Mouse (Mus musculus): Measurements from ENCODE around the gene Cdc37.
A peak's percentile ranks its signal among the peaks of the same experiment; 100 is the strongest.

Cdc37 gene

GRCm38 (mm10) chr9:21135329-21135890 is 14.4 kb downstream of the Cdc37 start:
- DNase-seq = no peak

GRCm38 (mm10) chr9:21134595-21135328 is 15.0 kb downstream of the Cdc37 start:
- no peak for DNase-seq

DNA sequence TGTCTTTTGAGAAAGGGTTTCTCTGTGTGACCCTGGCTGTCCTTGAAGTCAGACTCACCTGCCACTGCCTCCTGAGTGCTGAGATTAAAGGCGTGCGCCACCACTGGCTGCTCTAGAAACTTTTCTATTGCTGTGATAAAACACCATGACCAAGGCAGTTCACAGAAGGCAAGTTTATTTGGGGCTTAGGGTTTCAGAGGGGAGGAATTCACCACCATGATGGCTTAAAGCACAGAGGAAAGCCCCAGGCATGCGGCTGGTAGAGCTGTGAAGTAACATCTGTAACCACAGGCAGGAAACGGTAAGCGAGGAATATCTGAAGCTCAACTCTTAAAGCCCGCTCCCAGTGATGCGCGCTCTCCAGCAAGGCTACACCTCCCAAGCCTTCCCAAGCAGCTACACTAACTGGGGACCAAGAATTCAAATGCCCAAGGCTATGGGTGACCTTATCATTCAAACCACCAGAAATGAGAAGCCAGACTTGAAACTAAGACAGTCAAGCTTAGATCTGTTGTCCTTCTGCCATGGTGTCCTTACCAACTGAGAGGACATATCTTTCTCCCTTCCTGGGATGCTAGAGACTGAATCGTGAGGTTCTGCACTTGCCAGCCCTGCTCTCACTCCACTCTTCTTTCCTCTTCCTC is 16.6 kb downstream of the Cdc37 start:
- DNase-seq = peak; percentile 44 to 58

DNA sequence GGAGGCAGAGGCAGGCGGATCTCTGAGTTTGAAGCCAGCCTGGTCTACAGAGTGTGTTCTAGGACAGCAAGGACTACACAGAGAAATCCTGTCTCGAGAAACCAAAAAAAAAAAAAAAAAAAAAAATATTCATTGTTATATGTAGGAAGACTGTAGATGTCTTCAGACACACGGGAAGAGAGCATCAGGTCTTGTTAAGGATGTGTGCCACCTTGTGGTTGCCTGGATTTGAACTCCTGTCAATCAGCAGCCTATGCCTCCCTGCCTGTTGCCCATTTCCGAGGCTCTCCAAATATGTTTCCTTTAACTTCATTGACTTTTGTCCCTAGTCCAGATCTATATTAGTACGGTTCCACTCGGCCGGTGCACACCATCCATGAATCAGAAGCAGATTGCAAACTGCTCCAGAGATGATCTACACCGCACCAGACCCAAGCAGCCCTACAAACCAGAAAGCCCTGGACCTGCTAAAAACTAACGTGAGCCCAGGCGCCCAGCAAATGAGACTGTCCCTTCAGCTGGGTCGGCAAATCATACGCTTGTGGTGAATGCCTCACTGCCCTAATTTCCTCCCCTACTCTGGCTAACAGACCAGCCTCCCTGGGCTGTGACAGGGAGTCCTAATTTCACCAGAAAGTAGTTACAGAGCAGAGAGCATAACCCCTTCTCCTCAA is 17.5 kb downstream of the Cdc37 start:
- DNase-seq = no peak

GRCm38 (mm10) chr9:21131059-21131956 is 18.5 kb downstream of the Cdc37 start, which contains the start of gene Tyk2:
Tyk2 (minus strand) TSS chr9:21131243.
- peak; percentile 86 to 92 for DNase-seq

DNA sequence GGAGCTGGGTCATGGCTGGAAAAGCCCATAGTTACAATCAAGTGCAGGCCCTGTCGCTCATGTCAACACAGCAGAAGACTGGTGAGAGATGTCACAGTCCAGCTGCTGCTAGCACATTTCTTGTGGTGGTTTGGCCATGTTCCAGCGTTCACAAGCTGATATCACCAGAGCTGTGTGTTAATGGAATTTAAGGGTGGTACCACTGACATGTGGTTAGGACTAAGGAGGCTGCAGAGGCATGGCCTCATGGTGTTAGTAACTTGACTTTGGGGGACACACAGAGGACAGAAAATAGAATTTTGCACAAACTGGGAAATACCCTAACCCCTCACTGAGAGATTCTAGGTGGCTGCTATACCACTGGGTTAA is 23.5 kb downstream of the Cdc37 start:
- no peak for DNase-seq

DNA sequence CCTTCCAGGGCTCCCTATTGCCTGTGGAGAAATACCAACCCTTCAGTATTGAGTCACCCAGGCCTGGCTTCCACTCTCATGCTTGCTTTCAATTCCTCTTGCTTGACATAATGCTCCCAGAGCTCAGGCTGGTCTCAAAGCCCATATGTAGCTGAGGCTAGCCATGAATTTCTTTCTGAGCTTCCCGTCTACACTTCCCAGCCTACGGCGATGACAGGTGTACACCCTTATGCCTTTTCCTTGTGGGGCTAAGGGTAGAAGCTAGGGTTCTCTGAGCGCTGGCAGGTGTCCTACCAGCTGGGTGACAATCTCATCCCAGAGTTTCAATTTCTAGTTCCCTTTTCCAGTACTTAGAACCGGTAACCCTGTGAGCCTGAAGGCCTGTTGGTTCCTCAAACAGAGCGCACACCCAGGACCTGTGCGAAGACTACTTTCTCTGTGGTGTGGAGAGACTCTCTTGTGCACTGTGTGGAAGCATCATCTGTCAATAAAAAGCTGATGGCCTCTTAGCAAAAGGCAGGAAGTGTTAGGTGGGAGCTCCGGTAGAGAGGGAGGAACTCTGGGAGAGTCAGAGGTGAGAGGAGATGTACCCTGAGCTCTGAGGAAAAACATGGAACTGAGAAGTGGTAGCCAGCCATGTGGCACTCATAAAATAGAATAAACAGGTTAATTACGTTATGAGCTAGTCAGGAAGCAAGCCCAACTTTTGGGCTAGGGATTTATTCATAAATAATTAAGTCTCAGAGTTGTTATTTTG is 24.1 kb downstream of the Cdc37 start:
- no peak for DNase-seq

DNA sequence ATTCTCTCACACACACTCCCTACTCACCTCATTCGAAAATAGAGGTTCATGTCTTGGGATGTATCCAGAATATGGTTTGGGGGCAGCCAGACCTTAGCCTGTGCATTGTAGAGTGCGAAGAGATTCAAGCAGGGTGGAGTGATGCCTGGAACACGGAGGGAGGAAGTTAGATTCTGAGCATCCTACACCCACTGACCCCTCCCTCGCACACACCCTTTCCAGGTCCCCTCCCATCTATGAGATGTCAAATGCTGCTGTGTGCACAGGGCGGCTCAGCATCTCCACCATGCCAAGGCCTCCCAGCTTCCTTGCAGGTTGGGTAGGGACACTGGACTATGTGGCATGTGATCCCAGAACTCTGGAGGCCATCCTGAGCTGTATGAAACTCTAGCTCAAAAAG is 24.9 kb downstream of the Cdc37 start:
- DNase-seq = no peak

- no peak for DNase-seq
Observed at GRCm38 (mm10) chr9:21121483-21121882, 28.3 kb downstream of the Cdc37 start.

GRCm38 (mm10) chr9:21117073-21117472 is 32.7 kb downstream of the Cdc37 start:
- no peak for DNase-seq

GRCm38 (mm10) chr9:21115105-21115504 is 34.7 kb downstream of the Cdc37 start:
- no peak for DNase-seq

DNA sequence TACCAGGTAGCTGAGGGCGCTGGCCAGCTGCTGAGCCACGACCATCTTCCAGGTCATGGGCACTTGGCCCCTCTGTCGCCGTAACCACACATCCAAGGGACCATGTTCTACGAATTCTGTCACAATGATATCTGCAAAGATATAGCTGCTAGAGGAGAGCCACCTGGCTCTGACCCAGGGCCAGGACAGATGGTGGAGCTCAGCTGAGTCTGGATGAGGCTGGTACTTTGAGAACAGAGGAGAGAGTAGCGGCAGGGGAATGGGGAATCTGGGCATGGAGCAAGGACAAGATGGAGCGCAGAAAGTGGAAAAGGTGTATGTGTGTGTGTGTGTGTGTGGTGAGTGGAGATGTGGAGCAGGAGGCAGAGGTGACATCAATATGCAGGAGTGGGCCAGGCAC is 35.6 kb downstream of the Cdc37 start:
- DNase-seq = no peak

- DNase-seq = no peak
Observed at GRCm38 (mm10) chr9:21113751-21114150, 36.0 kb downstream of the Cdc37 start.

- no peak for DNase-seq
Observed at GRCm38 (mm10) chr9:21107607-21108237, 42.1 kb downstream of the Cdc37 start.

DNA sequence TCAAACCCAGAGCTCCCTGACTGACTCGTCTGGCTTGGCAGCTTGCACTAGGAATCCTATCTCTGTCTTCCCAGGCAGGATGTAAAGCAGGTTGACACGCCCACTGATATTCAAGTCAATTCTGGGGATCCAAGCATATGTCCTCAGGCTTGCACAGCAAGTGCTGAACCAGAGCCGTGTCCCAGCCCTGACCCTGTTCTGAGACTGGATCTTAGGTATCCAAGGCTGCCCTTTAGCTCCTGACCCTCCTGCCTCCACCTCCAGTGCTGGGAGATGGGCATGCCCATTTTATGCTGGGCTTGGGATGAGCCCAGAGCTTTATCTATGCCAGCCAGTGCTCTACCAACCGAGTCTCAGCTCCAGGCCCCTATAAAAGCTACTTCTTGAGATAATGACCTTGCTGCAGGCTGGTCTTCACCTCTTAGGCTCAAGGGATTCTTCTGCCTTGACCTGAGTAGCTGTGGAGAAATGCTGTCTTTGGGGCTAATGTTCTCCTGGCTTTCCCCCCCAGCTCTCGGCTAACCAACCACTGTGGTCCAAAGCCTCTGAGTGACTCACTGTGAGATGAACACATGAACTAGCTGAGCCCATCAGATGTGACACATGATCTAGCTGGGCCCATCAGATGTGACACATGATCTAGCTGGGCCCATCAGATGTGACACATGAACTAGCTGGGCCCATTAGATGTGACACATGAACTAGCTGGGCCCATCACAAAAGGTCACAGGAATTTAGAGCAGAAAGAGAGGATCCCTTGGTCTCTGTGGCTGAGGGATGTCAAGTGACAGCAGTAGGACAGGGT is 43.8 kb downstream of the Cdc37 start:
- no peak for DNase-seq

DNA sequence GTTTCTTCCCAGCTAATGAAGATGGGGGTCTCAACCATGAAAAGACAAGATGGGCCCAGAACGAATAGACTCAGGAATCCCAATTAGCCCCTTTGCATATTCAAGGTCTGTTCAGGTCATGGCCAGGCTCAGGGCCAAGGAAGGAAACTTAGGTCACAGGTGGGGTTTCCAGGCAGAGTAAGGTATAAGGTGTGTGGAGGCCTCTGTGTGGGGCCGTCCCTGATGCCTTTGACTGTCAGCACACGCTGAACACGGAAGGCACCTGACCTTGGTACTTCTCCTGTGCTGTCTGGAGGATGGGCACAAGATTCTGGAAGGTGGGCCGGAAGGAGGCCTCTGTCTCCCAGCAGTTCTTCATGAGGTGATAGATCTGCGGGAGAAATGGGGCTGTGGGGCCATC is 45.0 kb downstream of the Cdc37 start:
- no peak for DNase-seq

DNA sequence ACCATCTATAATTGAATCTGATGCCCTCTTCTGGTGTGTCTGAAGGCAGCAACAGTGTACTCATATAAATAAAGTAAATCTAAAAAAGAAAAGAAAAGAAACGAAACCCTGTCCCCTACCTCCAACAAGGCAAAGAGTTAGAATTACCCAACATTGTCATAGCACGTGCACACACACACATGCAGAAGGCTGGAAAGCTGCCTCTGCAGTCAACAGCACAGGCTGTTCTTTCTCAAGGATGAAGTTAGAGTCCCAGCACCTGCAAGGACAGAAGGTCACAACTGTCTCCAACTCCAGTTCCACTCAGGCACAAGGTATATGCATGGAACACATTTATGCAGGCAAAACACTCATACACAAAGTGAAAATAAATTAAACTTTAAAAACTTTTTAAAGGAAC is 47.7 kb downstream of the Cdc37 start:
- no peak for DNase-seq

DNA sequence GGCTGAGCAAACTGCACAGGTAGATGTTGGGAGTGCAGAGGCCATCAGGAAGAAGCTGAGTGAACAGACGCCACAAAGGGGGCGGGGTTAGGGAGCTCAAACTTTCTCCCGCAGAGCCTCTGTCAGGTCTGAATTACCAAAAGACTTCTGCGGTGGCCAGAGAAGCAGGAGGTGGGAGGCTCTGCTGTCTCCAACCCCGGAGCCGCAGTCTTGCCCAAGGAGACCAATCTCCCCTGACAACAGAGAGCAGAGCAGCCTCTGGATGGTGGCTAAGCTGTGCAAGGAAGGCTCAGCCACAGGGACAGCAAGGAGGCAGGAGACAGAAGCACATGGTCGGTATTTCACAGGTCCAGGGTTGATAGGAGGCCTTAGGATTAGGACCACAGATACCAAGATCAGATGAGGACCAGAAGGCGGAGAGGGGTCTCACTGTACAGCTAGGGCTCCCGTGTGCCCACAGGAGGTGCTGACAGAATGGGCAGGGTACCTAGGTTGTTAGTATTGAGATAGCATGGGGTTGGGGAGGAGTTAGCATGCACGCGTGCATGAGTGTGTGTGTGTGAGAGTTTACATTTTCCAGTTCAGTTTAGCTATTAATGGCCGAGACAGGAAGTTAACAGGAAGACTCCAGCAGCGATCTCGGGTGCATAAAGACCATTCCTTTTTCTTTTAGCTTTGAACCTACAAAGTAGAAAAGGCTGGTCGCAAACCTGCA is 49.2 kb downstream of the Cdc37 start:
- DNase-seq = no peak

- no peak for DNase-seq
Observed at GRCm38 (mm10) chr9:21097793-21098192, 52.0 kb downstream of the Cdc37 start.

GRCm38 (mm10) chr9:21095958-21096357 is 53.8 kb downstream of the Cdc37 start:
- no peak for DNase-seq

All from thymus, postnatal 36 days (tissue).